ENCODE assay signal across 8 mouse cellular contexts in genomic region chr6:127581915-127582314, GRCm38 (mm10). TPM values are rescaled to one million over a fixed set of nuclear protein-coding genes. Genes with fewer than 3 reads are reported as not detected.
DNase-seq lines count a peak whose midpoint lies in the region; ATAC-seq lines count a peak whose summit lies in the region.

No protein-coding gene starts in this region.

- peak; percentile 90 for DNase-seq in heart, adult 11 months
- DNase-seq in heart, postnatal 25 days (ENCODE audit: low spot score): no peak
- DNase-seq in forebrain, embryonic 14.5 days (ENCODE audit: low spot score): no peak
- no peak for DNase-seq in limb, embryonic 11.5 days (ENCODE audit: low spot score)
- DNase-seq in natural killer cell, adult 2 months (ENCODE audit: low spot score in 2 of 2): peak; percentile 74 to 82
- no peak for DNase-seq in urinary bladder, adult 18-20 months (ENCODE audit: low spot score in 2 of 2)
- DNase-seq in embryo, embryonic 10.5 days (ENCODE audit: low spot score): no peak
- no peak for DNase-seq in adrenal gland, adult 18-20 months (ENCODE audit: low spot score in 2 of 2)

- peaks cover 4% of the 10 kb centered on the region; the same call in 1 of the 2 replicates for H3K4me1 ChIP-seq in forebrain, embryonic 14.5 days (ENCODE audit: control insufficient read depth, insufficient read depth, low read length)
- peaks cover 19% of the 10 kb centered on the region for H3K4me1 ChIP-seq in limb, embryonic 11.5 days (ENCODE audit: control insufficient read depth, insufficient read depth, low read length)

- intact Hi-C loops in heart, postnatal 25 days (cut with DNase I): no loop called here

- no peaks in the 10 kb centered on the region for H3K27me3 ChIP-seq in forebrain, embryonic 14.5 days (replicated peaks; ENCODE audit: control insufficient read depth, insufficient read depth, low read length)
- no peaks in the 10 kb centered on the region for H3K27me3 ChIP-seq in limb, embryonic 11.5 days (ENCODE audit: control insufficient read depth, insufficient read depth, low read length)

- H3K4me2 ChIP-seq in forebrain, embryonic 14.5 days (ENCODE audit: low read length): peak overlapping the region; percentile 35; the same call in 1 of the 2 replicates
- H3K4me2 ChIP-seq in limb, embryonic 11.5 days (ENCODE audit: low read depth, severe bottlenecking): peak overlapping the region; percentile 61

- H3K36me3 ChIP-seq in forebrain, embryonic 14.5 days (ENCODE audit: control insufficient read depth, insufficient read depth, low read length): no peaks in the 10 kb centered on the region
- no peaks in the 10 kb centered on the region for H3K36me3 ChIP-seq in limb, embryonic 11.5 days (ENCODE audit: control insufficient read depth, insufficient read depth, low read length)

- ATAC-seq in forebrain, embryonic 14.5 days: no peak
- no peak for ATAC-seq in limb, embryonic 11.5 days (ENCODE audit: insufficient number of reproducible peaks, low FRiP score, low TSS enrichment, low read depth)

- WGBS in forebrain, embryonic 14.5 days: 57% methylated on average over 12 of the region's 12 CpGs
- WGBS in limb, embryonic 11.5 days: 51% methylated on average over 12 of the region's 12 CpGs

- H3K9ac ChIP-seq in forebrain, embryonic 14.5 days (ENCODE audit: low read length): no peak overlapping the region; the same call in 1 of the 2 replicates
- H3K9ac ChIP-seq in limb, embryonic 11.5 days (ENCODE audit: low read length): peak overlapping the region; percentile 50; the same call in 1 of the 2 replicates

- no peak overlapping the region for H3K4me3 ChIP-seq in forebrain, embryonic 14.5 days (ENCODE audit: low read depth, low read length)
- H3K4me3 ChIP-seq in limb, embryonic 11.5 days (ENCODE audit: low read depth, low read length): no peak overlapping the region

- H3K9me3 ChIP-seq in forebrain, embryonic 14.5 days (replicated peaks; ENCODE audit: control insufficient read depth, low read length): no peaks in the 10 kb centered on the region
- H3K9me3 ChIP-seq in limb, embryonic 11.5 days (ENCODE audit: control insufficient read depth, low read length): no peaks in the 10 kb centered on the region

- no peak overlapping the region for H3K27ac ChIP-seq in forebrain, embryonic 14.5 days (ENCODE audit: low read depth, low read length)
- H3K27ac ChIP-seq in limb, embryonic 11.5 days (replicated peaks; ENCODE audit: low read depth, low read length): peak overlapping the region; percentile 61; the same call in 1 of the 2 replicates

RNA-seq across cellular contexts. Expression of gene Cracr2a, which starts 20.8 kb away (rescaled TPM):
- total RNA-seq in heart, postnatal 25 days (2021): 1 to 10 TPM; 1.5 to 1.6 TPM
- 0.06 and 0.27 TPM in 2 replicates for polyA plus RNA-seq in forebrain, embryonic 14.5 days (2014; fragmentation: Nextera tagmentation; extraction: Ambion mirVana)
- polyA plus RNA-seq in limb, embryonic 11.5 days (2014; fragmentation: Nextera tagmentation; extraction: Ambion mirVana): 1.2 and 1.4 TPM in 2 replicates
- 1 to 10 TPM; 1.3 to 3.4 TPM for total RNA-seq in adrenal gland, adult 18-20 months (2021)

Comparison
In these comparisons a context has a peak if more than half of its experiments do, and no peak if none do; other contexts are left out.
1. DNase-seq: peak in heart, adult 11 months (single experiment) and natural killer cell, adult 2 months (2 of 2); none in heart, postnatal 25 days (single experiment), forebrain, embryonic 14.5 days (single experiment), limb, embryonic 11.5 days (single experiment), urinary bladder, adult 18-20 months (0 of 2), embryo, embryonic 10.5 days (single experiment) and adrenal gland, adult 18-20 months (0 of 2).